ENCODE assay signal across 21 mouse cellular contexts in the genomic region with DNA sequence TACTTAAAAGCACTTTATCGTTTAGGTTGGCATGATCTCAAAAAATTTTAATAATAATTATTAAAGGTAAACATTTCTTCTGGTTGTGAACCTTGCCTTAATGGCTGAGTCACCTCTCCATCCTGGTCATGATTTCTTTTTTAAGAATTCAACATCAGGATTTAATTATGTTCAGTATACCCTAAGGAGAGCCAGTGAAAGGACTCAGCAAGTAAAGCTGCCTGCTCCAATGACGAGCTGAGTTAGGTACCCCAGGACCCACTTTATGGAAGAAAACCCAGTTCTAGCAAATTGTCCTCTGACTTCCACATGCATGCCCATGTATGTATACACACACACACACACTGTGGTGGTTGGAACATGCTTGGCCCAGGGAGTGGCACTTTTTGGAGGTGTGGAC. TPM values are rescaled to one million over a fixed set of nuclear protein-coding genes. Genes with fewer than 3 reads are reported as not detected.
"Had no signal": no experiment of that assay in that cellular context is flagged by ENCODE, and none has a peak within 500 bp of the region (broad histone marks: within the 10 kb centered on the region; RNA-seq: fewer than 3 reads in every experiment).

No protein-coding gene starts in this region.

- H3K27me3 ChIP-seq: limb, embryonic 12.5 days; liver, embryonic 12.5 days; lung, embryonic 15.5 days; midbrain, embryonic 13.5 days had no signal

- H3K9me3 ChIP-seq: limb, embryonic 12.5 days; liver, embryonic 12.5 days; liver, embryonic 15.5 days; lung, embryonic 15.5 days; midbrain, embryonic 13.5 days had no signal

- DNase-seq: kidney, adult 2 months; kidney, postnatal 25 days; layer of hippocampus, adult 9-11 months; liver; lung, adult 18-20 months; lung, postnatal 10 days; lung, postnatal 4 days; thymus, postnatal 25 days had no signal

- H3K9ac ChIP-seq: limb, embryonic 12.5 days; liver, embryonic 12.5 days; liver, embryonic 15.5 days; lung, embryonic 15.5 days; midbrain, embryonic 13.5 days had no signal

- H3K4me1 ChIP-seq: lung, embryonic 15.5 days; midbrain, embryonic 13.5 days had no signal

- H3K4me3 ChIP-seq: layer of hippocampus, adult 2 months; limb, embryonic 12.5 days; liver, embryonic 12.5 days; liver, embryonic 15.5 days; lung, embryonic 15.5 days; midbrain, embryonic 13.5 days; myocyte had no signal

- H3K27ac ChIP-seq: kidney, postnatal 0 days; layer of hippocampus, adult 2 months; limb, embryonic 12.5 days; liver, embryonic 12.5 days; liver, embryonic 15.5 days; lung, embryonic 15.5 days; midbrain, embryonic 13.5 days had no signal

- H3K4me2 ChIP-seq: limb, embryonic 12.5 days; liver, embryonic 12.5 days; liver, embryonic 15.5 days; lung, embryonic 15.5 days; midbrain, embryonic 13.5 days had no signal

- ATAC-seq: intestine, postnatal 0 days; liver, embryonic 12.5 days; midbrain, embryonic 13.5 days; midbrain, embryonic 16.5 days had no signal

- H3K36me3 ChIP-seq: limb, embryonic 12.5 days; liver, embryonic 12.5 days; liver, embryonic 15.5 days; lung, embryonic 15.5 days; midbrain, embryonic 13.5 days had no signal

RNA-seq across cellular contexts. Expression of a gene that starts 54.9 kb away (rescaled TPM):
- polyA plus RNA-seq: kidney, adult 2 months; limb, embryonic 12.5 days; liver, embryonic 12.5 days; myocyte; neural tube, embryonic 11.5 days; neural tube, embryonic 14.5 days; spleen, adult 2 months had no signal
